Mouse (Mus musculus) heart, adult 2 months (tissue): ENCODE measurements at regions not wholly inside any gene's neighbourhood (a gene's known extent, or its start where the extent isn't known, plus 50 kb on each side); places are given as distances from the start of the nearest gene placed in this dataset.

ENCODE experiments used
- CTCF ChIP-seq: fragments of 200-600 bp; IDR thresholded peaks from 2 replicates; pipeline ENCODE4 v1.8.1; 2022; ENCODE audit warnings: antibody characterized with exemption, mild to moderate bottlenecking, moderate library complexity
- EP300 ChIP-seq: fragments of 200-500 bp; IDR thresholded peaks from 2 replicates; pipeline ENCODE4 v1.6.1; 2011; ENCODE audit warnings: low read depth, low read length, control low read depth; ENCODE audit not compliant: insufficient read depth
- POLR2A ChIP-seq: fragments of 200-500 bp; IDR thresholded peaks from 2 replicates; pipeline ENCODE4 v1.6.1; 2011; ENCODE audit warnings: mild to moderate bottlenecking, low read depth, low read length, control low read depth; ENCODE audit not compliant: insufficient read depth

- TF ChIP-seq POLR2A (no peak), EP300 (no peak), CTCF (no peak)
Observed at GRCm38 (mm10) chr3:56475529-56476527, 292.3 kb upstream of the Nbea start.
